Mouse (Mus musculus): Measurements from ENCODE around the gene Kcnma1. TPM values are rescaled to one million over a fixed set of nuclear protein-coding genes. Genes with fewer than 3 reads are reported as not detected.

Kcnma1 gene
- total RNA-seq, 2 experiments from 2014 or later = 0.39 to 0.98 TPM

DNA sequence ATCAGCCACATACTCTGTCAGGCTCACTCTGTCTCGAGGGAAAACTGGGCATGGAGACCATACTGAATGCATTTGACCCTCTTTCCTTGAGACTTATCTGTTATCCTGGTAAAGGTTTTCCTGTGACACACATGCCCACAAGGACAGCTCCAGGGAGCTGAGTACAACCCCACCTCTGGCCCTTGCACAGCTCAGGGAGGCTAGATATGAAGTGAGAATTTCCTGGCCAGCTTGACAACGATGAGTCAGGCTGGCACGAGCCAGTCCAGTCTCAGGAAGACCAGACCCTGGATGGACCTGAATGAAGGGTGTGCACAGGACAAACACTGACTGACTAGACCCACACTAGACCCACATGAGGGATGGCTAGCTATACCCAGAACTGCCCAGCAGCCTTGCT is 222.2 kb downstream of the Kcnma1 start:
- DNase-seq = no peak
- intact Hi-C loops (cut with DNase I) = loop anchor here (5.0 kb wide), 1 partner anchor 145 kb away; no protein-coding TSS in a partner anchor

- intact Hi-C loops (cut with DNase I) = loop anchor here (1.0 to 5.0 kb wide), 3 partner anchors 146 to 484 kb away; no protein-coding TSS in a partner anchor
- peak; percentile 55 to 74 for DNase-seq
Measured at GRCm38 (mm10) chr14:23791261-23791691, 223.0 kb downstream of the Kcnma1 start.

DNA sequence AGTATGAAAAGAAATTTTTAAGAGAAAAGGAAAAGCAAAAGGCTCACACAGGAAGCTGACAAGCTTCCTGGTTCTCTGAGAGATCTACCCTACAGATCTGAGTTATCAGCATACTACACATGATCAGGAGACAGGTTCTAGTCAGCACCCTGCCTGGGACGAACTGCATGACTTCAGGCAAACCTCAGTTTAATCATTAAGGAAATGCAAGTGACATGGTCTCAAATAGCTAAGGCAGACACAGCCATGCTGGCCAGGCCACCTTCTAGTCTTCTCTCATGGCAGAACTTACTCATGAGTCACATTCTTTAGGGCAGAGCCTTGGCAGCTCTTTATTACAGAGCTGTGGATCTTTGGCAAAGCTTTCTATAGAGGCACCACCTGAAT is 227.6 kb downstream of the Kcnma1 start:
- intact Hi-C loops (cut with DNase I) = loop anchor here (5.0 kb wide), 1 partner anchor 199 kb away; no protein-coding TSS in a partner anchor

GRCm38 (mm10) chr14:23785921-23786686 is 228.2 kb downstream of the Kcnma1 start:
- intact Hi-C loops (cut with DNase I) = loop anchor here (5.0 kb wide), 1 partner anchor 199 kb away; no protein-coding TSS in a partner anchor
- DNase-seq = no peak

More for the DNA sequence above, 227.6 kb downstream of the Kcnma1 start:
- DNase-seq = no peak

DNA sequence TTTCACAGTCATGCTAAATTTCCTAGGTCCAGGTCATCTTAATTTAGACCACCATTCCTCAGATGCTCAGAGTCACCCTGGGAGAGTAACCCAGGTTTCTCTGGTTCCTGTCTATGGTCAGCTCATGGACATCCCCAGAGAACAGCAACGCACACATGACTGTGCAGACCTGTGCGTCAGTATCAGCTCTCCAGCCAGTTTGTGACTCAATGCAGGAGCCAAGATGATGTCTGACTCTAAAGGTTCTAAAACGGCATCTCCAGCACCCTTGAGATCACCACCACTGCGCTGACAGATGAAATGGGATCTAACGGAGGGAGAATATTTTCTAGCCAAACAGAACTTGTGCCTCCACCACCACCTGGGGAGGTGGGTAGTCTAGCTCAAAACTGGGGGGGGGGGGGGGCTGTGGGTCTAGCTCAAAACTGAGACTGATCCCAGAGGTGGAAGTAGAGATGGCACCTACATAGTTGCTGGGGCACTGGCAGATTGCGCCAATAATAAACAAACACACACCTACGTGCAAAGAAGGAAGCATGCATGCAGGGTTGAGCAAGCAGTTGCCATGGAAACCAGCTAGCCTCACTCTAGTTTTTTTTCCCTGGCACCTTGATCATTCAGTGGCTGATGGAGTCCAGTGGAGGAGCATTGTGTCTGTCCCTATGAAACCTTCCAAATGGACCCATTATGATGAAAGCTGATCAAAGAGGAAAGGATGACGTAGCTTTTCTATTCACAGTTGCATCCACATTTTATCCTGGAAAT is 231.3 kb downstream of the Kcnma1 start:
- intact Hi-C loops (cut with DNase I) = no loop called here

GRCm38 (mm10) chr14:23774542-23774941 is 239.7 kb downstream of the Kcnma1 start:
- intact Hi-C loops (cut with DNase I) = no loop called here
- no peak for DNase-seq

More for the DNA sequence above, 231.3 kb downstream of the Kcnma1 start:
- DNase-seq = no peak

- intact Hi-C loops (cut with DNase I) = no loop called here
- DNase-seq = no peak
Measured at GRCm38 (mm10) chr14:23772685-23773084, 241.6 kb downstream of the Kcnma1 start.

GRCm38 (mm10) chr14:23771794-23772193 is 242.5 kb downstream of the Kcnma1 start:
- intact Hi-C loops (cut with DNase I) = no loop called here
- no peak for DNase-seq

- DNase-seq = no peak
- intact Hi-C loops (cut with DNase I) = no loop called here
Measured at GRCm38 (mm10) chr14:23762471-23762870, 251.8 kb downstream of the Kcnma1 start.

GRCm38 (mm10) chr14:23759626-23760025 is 254.7 kb downstream of the Kcnma1 start:
- no peak for DNase-seq
- intact Hi-C loops (cut with DNase I) = no loop called here

DNA sequence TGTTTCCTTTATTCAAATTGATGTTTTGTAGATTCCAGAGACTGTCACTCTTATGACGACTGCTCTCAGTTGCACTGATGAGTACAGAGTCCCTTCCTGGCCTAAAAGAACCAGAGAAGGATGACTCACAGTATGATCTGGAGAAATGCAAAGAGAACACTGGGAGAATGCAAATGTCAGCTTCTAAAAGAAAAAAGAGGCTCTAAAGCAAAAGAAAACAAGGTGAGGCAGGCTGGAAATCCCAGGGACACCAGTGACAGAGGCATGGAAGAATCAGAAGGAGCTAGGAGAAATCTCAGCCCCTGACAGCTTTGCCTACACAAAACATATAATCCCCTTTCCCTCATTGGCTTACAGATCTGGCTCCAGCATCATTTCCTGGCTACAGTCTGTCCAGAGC is 255.9 kb downstream of the Kcnma1 start:
- DNase-seq = no peak
- intact Hi-C loops (cut with DNase I) = no loop called here

GRCm38 (mm10) chr14:23748011-23748410 is 266.3 kb downstream of the Kcnma1 start:
- intact Hi-C loops (cut with DNase I) = no loop called here

GRCm38 (mm10) chr14:23746976-23747375 is 267.3 kb downstream of the Kcnma1 start:
- no peak for DNase-seq
- intact Hi-C loops (cut with DNase I) = no loop called here

More at GRCm38 (mm10) chr14:23748011-23748410, 266.3 kb downstream of the Kcnma1 start:
- no peak for DNase-seq

GRCm38 (mm10) chr14:23741531-23741930 is 272.8 kb downstream of the Kcnma1 start:
- intact Hi-C loops (cut with DNase I) = no loop called here
- no peak for DNase-seq

- no peak for DNase-seq
- intact Hi-C loops (cut with DNase I) = no loop called here
Measured at GRCm38 (mm10) chr14:23734200-23734599, 280.1 kb downstream of the Kcnma1 start.

- peak in 1 of 2 experiments; percentile 6 for DNase-seq
- intact Hi-C loops (cut with DNase I) = no loop called here
Measured at GRCm38 (mm10) chr14:23729377-23729776, 284.9 kb downstream of the Kcnma1 start.

DNA sequence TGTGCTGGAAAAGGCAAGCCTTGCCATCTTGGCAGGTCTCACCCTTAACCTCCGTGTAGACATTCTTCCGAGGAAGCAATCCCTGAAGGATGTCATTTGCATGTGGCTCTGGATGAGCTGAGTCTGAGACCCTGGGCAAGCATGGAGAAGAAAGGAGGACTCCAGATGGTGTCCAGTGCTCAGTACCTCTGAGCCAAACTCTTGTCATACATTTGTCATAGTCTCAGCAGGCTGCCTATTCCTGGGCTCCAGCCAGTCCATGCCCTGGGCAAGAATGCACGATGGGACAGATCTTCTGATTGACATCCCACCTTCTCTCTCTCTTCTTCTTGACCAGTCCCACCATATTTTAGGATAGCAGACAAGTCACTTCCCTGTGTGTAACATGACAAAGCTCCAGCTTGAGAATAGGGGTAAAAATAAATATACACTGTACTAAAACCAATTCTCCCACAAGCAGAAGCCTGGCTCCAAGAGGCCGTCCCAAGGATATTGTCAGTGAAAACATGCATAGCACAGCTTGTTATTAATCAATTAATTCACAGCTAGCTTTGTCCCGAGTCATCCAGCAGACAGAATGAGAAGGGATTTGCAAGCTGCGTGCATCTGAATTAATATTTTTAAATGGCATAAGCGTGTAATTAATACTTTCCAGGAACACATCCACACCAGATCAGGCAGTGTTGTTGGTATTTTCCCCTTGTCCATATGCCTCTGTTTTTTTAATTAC is 290.4 kb downstream of the Kcnma1 start:
- intact Hi-C loops (cut with DNase I) = no loop called here
- DNase-seq = no peak

GRCm38 (mm10) chr14:23719246-23719645 is 295.0 kb downstream of the Kcnma1 start:
- intact Hi-C loops (cut with DNase I) = no loop called here

DNA sequence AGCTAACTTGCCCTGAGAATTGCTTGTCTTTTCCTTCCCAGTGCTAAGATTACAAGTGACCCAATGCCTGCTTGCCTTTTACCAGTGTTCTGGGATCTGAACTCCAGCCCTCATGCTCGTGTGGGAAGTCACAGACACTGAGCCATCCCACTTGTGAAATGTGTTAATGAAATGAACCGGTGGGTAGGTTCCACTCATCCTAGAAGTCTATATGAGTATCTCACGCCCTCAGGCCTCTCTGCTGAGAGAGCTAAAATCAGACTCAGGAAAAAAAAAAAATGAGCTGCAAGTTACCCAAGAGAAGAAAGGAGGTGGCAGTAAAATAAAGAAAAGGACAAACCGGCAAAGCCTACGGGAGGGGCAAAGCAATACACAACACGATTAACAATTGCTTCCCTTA is 295.6 kb downstream of the Kcnma1 start:
- no peak for DNase-seq

More at GRCm38 (mm10) chr14:23719246-23719645, 295.0 kb downstream of the Kcnma1 start:
- DNase-seq = no peak

GRCm38 (mm10) chr14:23714396-23715131 is 299.7 kb downstream of the Kcnma1 start:
- intact Hi-C loops (cut with DNase I) = no loop called here
- DNase-seq = no peak

More for the DNA sequence above, 295.6 kb downstream of the Kcnma1 start:
- intact Hi-C loops (cut with DNase I) = no loop called here

All from heart, postnatal 14 days (tissue).